Mouse (Mus musculus) stomach, adult 2 months (tissue): Measurements from ENCODE around the gene Zfp382. TPM values are rescaled to one million over a fixed set of nuclear protein-coding genes. Genes with fewer than 3 reads are reported as not detected.

ENCODE experiments used
- polyA plus RNA-seq: library from polyadenylated mRNA; depleted of rRNA; stranded (reverse); fragments of >200 nt; gene quantifications from 2 replicates; pipeline ENCODE4 v1.2.3, GENCODE M21; 2012; rRNA removed

Zfp382 gene
- 0.14 TPM in 1 of 2 replicates, not detected in the other for polyA plus RNA-seq

GRCm38 (mm10) chr7:30121308-30122187 lies at the start of gene Zfp382:
Zfp382 (plus strand) TSS chr7:30121942.

DNA sequence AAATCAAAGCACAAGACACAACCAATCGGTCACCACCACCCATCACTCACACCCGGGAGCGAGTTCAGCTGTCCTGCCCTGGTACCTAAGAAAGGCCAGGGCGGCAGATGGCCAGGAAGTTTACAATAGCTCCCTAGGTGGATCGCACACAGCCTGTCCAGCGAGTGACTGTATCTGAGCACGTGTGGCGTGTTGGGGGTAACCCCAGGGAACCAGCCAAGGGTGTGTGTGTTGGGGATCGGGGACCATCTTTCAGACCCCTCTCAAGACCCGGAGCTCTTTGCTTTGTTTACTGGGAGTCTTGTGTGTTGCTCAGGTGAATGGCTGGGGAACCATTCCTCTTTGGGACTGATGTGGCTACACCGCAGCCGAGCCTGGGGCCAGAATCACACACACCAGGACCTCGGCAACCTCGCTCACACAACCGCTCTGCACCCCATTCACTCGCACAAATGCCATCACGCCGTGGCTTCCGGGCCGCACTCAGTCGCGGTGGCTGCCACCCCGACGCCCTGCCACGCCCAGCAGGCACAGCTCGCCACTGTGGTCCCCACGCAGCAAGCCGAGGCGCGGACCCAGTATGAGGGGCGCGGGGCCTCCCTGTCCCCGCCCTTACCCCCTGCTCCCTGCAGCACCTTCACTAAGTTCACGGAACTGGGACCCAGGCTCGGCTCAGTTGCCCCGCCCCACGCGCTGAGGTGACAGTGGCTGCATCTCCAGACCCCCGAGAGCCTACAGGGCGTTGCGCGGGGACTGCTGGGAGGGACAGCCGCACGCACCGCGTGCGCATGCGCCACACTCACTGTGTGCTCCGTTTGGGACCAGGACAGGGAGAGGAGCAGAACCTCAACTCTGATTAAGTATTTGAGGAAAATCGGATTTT lies 49.4 kb upstream of the Zfp382 start, which contains the start of gene Zfp82:
Zfp82 (minus strand) TSS at position 755 of the 883 bp plus-strand sequence.

GRCm38 (mm10) chr7:30090092-30090969 lies 31.4 kb upstream of the Zfp382 start, which contains the start of the genes Gm26920 and Zfp566:
Gm26920 (minus strand) TSS chr7:30090410.
Zfp566 (minus strand) TSS chr7:30090527.

DNA sequence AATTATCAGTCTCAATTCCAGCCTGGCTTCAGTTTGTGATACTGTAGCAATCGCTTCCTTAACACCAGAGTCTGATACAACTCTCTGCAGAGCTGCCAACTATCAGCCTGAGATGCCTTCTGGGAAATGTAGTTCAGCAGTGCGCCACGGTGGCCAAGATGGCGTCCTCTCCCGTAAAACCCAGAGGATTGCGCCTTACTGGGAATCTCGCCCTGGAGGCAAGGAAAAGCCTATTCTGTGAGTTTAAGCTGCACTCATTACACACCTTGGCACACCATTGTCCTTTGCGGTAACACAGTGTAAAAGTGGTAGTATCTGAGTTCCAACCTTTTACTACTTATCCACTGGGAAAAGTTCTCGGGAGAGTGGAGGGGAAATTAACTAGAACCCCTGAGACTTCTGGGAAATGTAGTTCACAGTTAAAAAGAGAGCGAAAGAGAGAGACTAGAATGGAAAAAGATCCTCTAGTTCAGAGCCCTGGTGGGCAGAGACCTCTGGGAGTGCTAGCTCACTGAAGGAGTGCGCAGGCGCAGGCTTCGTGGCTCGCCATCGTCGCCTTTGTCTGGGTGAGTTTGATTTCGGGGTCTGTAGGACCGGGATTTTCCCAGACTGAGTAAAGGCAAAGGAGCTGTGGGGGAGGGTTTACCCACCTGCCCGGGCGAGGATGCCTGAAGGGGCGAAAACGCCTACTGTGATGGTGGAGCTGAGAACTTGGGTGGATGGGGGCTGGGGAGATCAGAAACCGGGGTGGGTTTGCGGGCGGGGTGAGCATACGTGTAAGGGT lies 26.9 kb upstream of the Zfp382 start, which contains the start of gene Zfp260:
Zfp260 (plus strand) TSS at position 132 of the 784 bp plus-strand sequence.

GRCm38 (mm10) chr7:30169583-30170282 lies 48.0 kb downstream of the Zfp382 start, which contains the start of gene Zfp146:
Zfp146 (minus strand) TSS chr7:30169750.

GRCm38 (mm10) chr7:30183879-30184289 lies 62.1 kb downstream of the Zfp382 start, which contains the start of gene Cox7a1:
Cox7a1 (plus strand) TSS chr7:30184144.

Other genes starting within 250 kb of the Zfp382 start
- 0.23 and 0.56 TPM in 2 replicates for gene Zfp27, start 215.4 kb upstream of the Zfp382 start, polyA plus RNA-seq
- 0.15 and 0.19 TPM in 2 replicates for gene Zfp383, start 213.7 kb upstream of the Zfp382 start, polyA plus RNA-seq
- gene Zfp74, start 167.9 kb upstream of the Zfp382 start, polyA plus RNA-seq = 4.7 and 6.0 TPM in 2 replicates
- 1.1 and 2.2 TPM in 2 replicates for gene Zfp568, start 138.0 kb upstream of the Zfp382 start, polyA plus RNA-seq
- gene Zfp14, start 70.6 kb upstream of the Zfp382 start, polyA plus RNA-seq = 0.32 and 0.78 TPM in 2 replicates
- gene Zfp82, start 49.0 kb upstream of the Zfp382 start, polyA plus RNA-seq = 0.04 TPM in 1 of 2 replicates, not detected in the other
- gene Gm26920, start 31.5 kb upstream of the Zfp382 start, polyA plus RNA-seq = 0.02 and 0.05 TPM in 2 replicates
- gene Zfp566, start 31.4 kb upstream of the Zfp382 start, polyA plus RNA-seq = 0.23 and 1.2 TPM in 2 replicates
- gene Zfp260, start 27.2 kb upstream of the Zfp382 start, polyA plus RNA-seq = 2.7 and 4.6 TPM in 2 replicates
- gene Zfp146, start 47.8 kb downstream of the Zfp382 start, polyA plus RNA-seq = 0.55 and 0.75 TPM in 2 replicates
- gene Cox7a1, start 62.2 kb downstream of the Zfp382 start, polyA plus RNA-seq = 23.0 and 23.2 TPM in 2 replicates
- gene Capns1, start 76.9 kb downstream of the Zfp382 start, polyA plus RNA-seq = 587 and 678 TPM in 2 replicates
- gene Polr2i, start 110.0 kb downstream of the Zfp382 start, polyA plus RNA-seq = 44.5 and 70.3 TPM in 2 replicates
- 20.0 and 20.6 TPM in 2 replicates for gene Tbcb, start 110.3 kb downstream of the Zfp382 start, polyA plus RNA-seq
- 0.12 TPM in 1 of 2 replicates, not detected in the other for gene Ovol3, start 113.8 kb downstream of the Zfp382 start, polyA plus RNA-seq
- 0.05 TPM in 1 of 2 replicates, not detected in the other for gene Thap8, start 158.2 kb downstream of the Zfp382 start, polyA plus RNA-seq
- gene Wdr62, start 158.5 kb downstream of the Zfp382 start, polyA plus RNA-seq = 13.0 and 13.2 TPM in 2 replicates
- 3.4 and 5.3 TPM in 2 replicates for gene Clip3, start 169.8 kb downstream of the Zfp382 start, polyA plus RNA-seq
- gene Alkbh6, start 186.8 kb downstream of the Zfp382 start, polyA plus RNA-seq = 99.1 and 118 TPM in 2 replicates
- 17.5 and 30.2 TPM in 2 replicates for gene Syne4, start 192.9 kb downstream of the Zfp382 start, polyA plus RNA-seq
- 0.36 and 0.42 TPM in 2 replicates for gene E130208F15Rik, start 199.8 kb downstream of the Zfp382 start, polyA plus RNA-seq
- gene Sdhaf1, start 202.0 kb downstream of the Zfp382 start, polyA plus RNA-seq = 12.5 and 28.1 TPM in 2 replicates
- 14.6 and 17.1 TPM in 2 replicates for gene Lrfn3, start 240.8 kb downstream of the Zfp382 start, polyA plus RNA-seq